Mouse (Mus musculus) forebrain, embryonic 12.5 days (tissue): ENCODE results near the gene Trak1. TPM values are rescaled to one million over a fixed set of nuclear protein-coding genes. Genes with fewer than 3 reads are reported as not detected.

ENCODE experiments used
- ATAC-seq: fragments of 200-750 bp; cut with Nextera tagmentation; 2 replicates; pipeline ENCODE4 v1.8.0; 2017; ENCODE audit warnings: moderate TSS enrichment; ENCODE audit not compliant: low FRiP score
- H3K27ac ChIP-seq: fragments of 300-500 bp; sonication (generic); 2 replicates; pipeline ENCODE4 v1.5.1; 2016; ENCODE audit warnings: mild to moderate bottlenecking
- H3K27me3 ChIP-seq: fragments of 300-500 bp; sonication (generic); 2 replicates; pipeline ENCODE4 v1.6.1; 2016; ENCODE audit warnings: mild to moderate bottlenecking
- H3K36me3 ChIP-seq: fragments of 300-500 bp; sonication (generic); replicated peaks from 2 replicates; pipeline ENCODE4 v1.6.1; 2016; ENCODE audit warnings: mild to moderate bottlenecking
- H3K4me1 ChIP-seq: fragments of 300-500 bp; sonication (generic); 2 replicates; pipeline ENCODE4 v1.6.1; 2016
- H3K4me2 ChIP-seq: fragments of 300-500 bp; sonication (generic); 2 replicates; pipeline ENCODE4 v1.6.1; 2016; ENCODE audit warnings: mild to moderate bottlenecking, moderate library complexity
- H3K4me3 ChIP-seq: fragments of 300-500 bp; sonication (generic); replicated peaks from 2 replicates; pipeline ENCODE4 v1.5.1; 2016; ENCODE audit warnings: mild to moderate bottlenecking
- H3K9ac ChIP-seq: fragments of 300-500 bp; sonication (generic); 2 replicates; pipeline ENCODE4 v1.6.1; 2016; ENCODE audit warnings: mild to moderate bottlenecking
- H3K9me3 ChIP-seq: fragments of 300-500 bp; sonication (generic); 2 replicates; pipeline ENCODE4 v1.6.1; 2016
- WGBS: fragments of 180-500 bp; shearing (Covaris S2); methylation state at CpG from one replicate; pipeline ENCODE4 v1.1.7; 2016; 5-methylcytosine and 5-hydroxymethylcytosine counted together
- polyA plus RNA-seq: library from polyadenylated mRNA; unstranded; fragments of >200 nt; fragmentation: Nextera tagmentation; extraction: Ambion mirVana; gene quantifications from 2 replicates; pipeline ENCODE4 v1.2.1, GENCODE M21; 2016

Trak1 gene
- polyA plus RNA-seq, 1 experiment from 2014 or later: 41.2 TPM

- no peak for ATAC-seq
- H3K36me3 ChIP-seq: no peaks in the 10 kb centered on the region
- 25% methylated on average over 15 of the region's 15 CpGs for WGBS
- H3K4me3 ChIP-seq: peak overlapping the region; percentile 92
- H3K9me3 ChIP-seq: no peaks in the 10 kb centered on the region
- H3K4me1 ChIP-seq: peaks cover 54% of the 10 kb centered on the region
- H3K27me3 ChIP-seq: peaks cover 19% of the 10 kb centered on the region; the same call in 1 of the 2 replicates
- H3K9ac ChIP-seq: peak overlapping the region; percentile 96
- H3K4me2 ChIP-seq: peak overlapping the region; percentile 87
- H3K27ac ChIP-seq: peak overlapping the region; percentile 75; the same call in 1 of the 2 replicates
Observed at GRCm38 (mm10) chr9:121298411-121299091, 1.2 kb downstream of the Trak1 start.

GRCm38 (mm10) chr9:121299223-121299755, 2.0 kb downstream of the Trak1 start:
- H3K4me2 ChIP-seq: peak overlapping the region; percentile 87
- H3K4me1 ChIP-seq: peaks cover 61% of the 10 kb centered on the region

GRCm38 (mm10) chr9:121299976-121300570, 2.8 kb downstream of the Trak1 start:
- Histone ChIP-seq H3K27ac (peak overlapping the region; percentile 48), H3K4me3 (peak overlapping the region; percentile 92), H3K9me3 (no peaks in the 10 kb centered on the region), H3K36me3 (no peaks in the 10 kb centered on the region), H3K9ac (peak overlapping the region; percentile 96), H3K4me2 (peak overlapping the region; percentile 87), H3K27me3 (peaks cover 15% of the 10 kb centered on the region; the same call in 1 of the 2 replicates), H3K4me1 (peaks cover 68% of the 10 kb centered on the region)
- no peak for ATAC-seq
- WGBS: 13% methylated on average over 19 of the region's 19 CpGs

More at GRCm38 (mm10) chr9:121299223-121299755, 2.0 kb downstream of the Trak1 start:
- 39% methylated on average over 9 of the region's 9 CpGs for WGBS
- H3K36me3 ChIP-seq: no peaks in the 10 kb centered on the region
- peak overlapping the region; percentile 92 for H3K4me3 ChIP-seq
- no peak for ATAC-seq
- peaks cover 19% of the 10 kb centered on the region; the same call in 1 of the 2 replicates for H3K27me3 ChIP-seq
- H3K9me3 ChIP-seq: no peaks in the 10 kb centered on the region
- H3K9ac ChIP-seq: peak overlapping the region; percentile 96
- peak overlapping the region; percentile 48; the same call in 1 of the 2 replicates for H3K27ac ChIP-seq

GRCm38 (mm10) chr9:121301041-121301920, 4.0 kb downstream of the Trak1 start:
- ATAC-seq: no peak
- Histone ChIP-seq H3K27me3 (peaks cover 6% of the 10 kb centered on the region; the same call in 1 of the 2 replicates), H3K9me3 (no peaks in the 10 kb centered on the region), H3K4me3 (no peak overlapping the region; the same call in 1 of the 2 replicates), H3K9ac (no peak overlapping the region; the same call in 1 of the 2 replicates), H3K27ac (0 out of 2 replicates have a peak overlapping the region, but pooled peaks have one; percentile 36), H3K36me3 (no peaks in the 10 kb centered on the region), H3K4me2 (peak overlapping the region; percentile 87; the same call in 1 of the 2 replicates), H3K4me1 (peaks cover 72% of the 10 kb centered on the region)
- 75% methylated on average over 22 of the region's 22 CpGs for WGBS

- WGBS: 84% methylated on average over 7 of the region's 8 CpGs
Observed at GRCm38 (mm10) chr9:121302543-121302942, 5.2 kb downstream of the Trak1 start.

GRCm38 (mm10) chr9:121303086-121303485, 5.8 kb downstream of the Trak1 start:
- peaks cover 71% of the 10 kb centered on the region for H3K4me1 ChIP-seq
- no peaks in the 10 kb centered on the region for H3K27me3 ChIP-seq
- H3K9ac ChIP-seq: peak overlapping the region; percentile 26; the same call in 1 of the 2 replicates
- H3K27ac ChIP-seq: peak overlapping the region; percentile 83
- WGBS: 49% methylated on average over 6 of the region's 6 CpGs
- no peaks in the 10 kb centered on the region for H3K36me3 ChIP-seq
- no peaks in the 10 kb centered on the region for H3K9me3 ChIP-seq
- no peak for ATAC-seq
- H3K4me3 ChIP-seq: no peak overlapping the region
- peak overlapping the region; percentile 45 for H3K4me2 ChIP-seq

More at GRCm38 (mm10) chr9:121302543-121302942, 5.2 kb downstream of the Trak1 start:
- no peaks in the 10 kb centered on the region for H3K36me3 ChIP-seq
- no peak overlapping the region for H3K4me2 ChIP-seq
- H3K4me1 ChIP-seq: peaks cover 72% of the 10 kb centered on the region
- no peak overlapping the region for H3K4me3 ChIP-seq
- no peak for ATAC-seq
- no peak overlapping the region for H3K9ac ChIP-seq
- no peaks in the 10 kb centered on the region for H3K9me3 ChIP-seq
- H3K27me3 ChIP-seq: no peaks in the 10 kb centered on the region
- H3K27ac ChIP-seq: peak overlapping the region; percentile 83; the same call in 1 of the 2 replicates

- Histone ChIP-seq H3K9me3 (no peaks in the 10 kb centered on the region), H3K4me3 (0 out of 2 replicates have a peak overlapping the region, but pooled peaks have one; percentile 1), H3K27ac (peak overlapping the region; percentile 83), H3K4me1 (peaks cover 64% of the 10 kb centered on the region), H3K9ac (peak overlapping the region; percentile 26), H3K4me2 (peak overlapping the region; percentile 45), H3K27me3 (no peaks in the 10 kb centered on the region), H3K36me3 (no peaks in the 10 kb centered on the region)
- ATAC-seq: peak; percentile 61
- 9% methylated on average over 9 of the region's 9 CpGs for WGBS
Observed at GRCm38 (mm10) chr9:121303748-121304147, 6.4 kb downstream of the Trak1 start.

GRCm38 (mm10) chr9:121304520-121304919, 7.2 kb downstream of the Trak1 start:
- peaks cover 62% of the 10 kb centered on the region for H3K4me1 ChIP-seq
- ATAC-seq: peak; percentile 15; the same call in 1 of the 2 replicates
- H3K27ac ChIP-seq: peak overlapping the region; percentile 83
- WGBS: 44% methylated on average over 10 of the region's 10 CpGs
- H3K9ac ChIP-seq: no peak overlapping the region
- no peaks in the 10 kb centered on the region for H3K9me3 ChIP-seq
- no peaks in the 10 kb centered on the region for H3K36me3 ChIP-seq
- no peak overlapping the region for H3K4me2 ChIP-seq
- H3K4me3 ChIP-seq: no peak overlapping the region
- no peaks in the 10 kb centered on the region for H3K27me3 ChIP-seq

GRCm38 (mm10) chr9:121305456-121305855, 8.2 kb downstream of the Trak1 start:
- Histone ChIP-seq H3K9me3 (no peaks in the 10 kb centered on the region), H3K27me3 (no peaks in the 10 kb centered on the region), H3K36me3 (no peaks in the 10 kb centered on the region), H3K4me1 (peaks cover 61% of the 10 kb centered on the region), H3K9ac (no peak overlapping the region), H3K4me2 (no peak overlapping the region), H3K27ac (no peak overlapping the region), H3K4me3 (no peak overlapping the region)
- 97% methylated on average over 4 of the region's 4 CpGs for WGBS
- ATAC-seq: no peak

- Histone ChIP-seq H3K4me3 (no peak overlapping the region), H3K36me3 (no peaks in the 10 kb centered on the region), H3K9me3 (no peaks in the 10 kb centered on the region), H3K4me1 (peaks cover 66% of the 10 kb centered on the region), H3K27me3 (no peaks in the 10 kb centered on the region), H3K4me2 (no peak overlapping the region), H3K27ac (peak overlapping the region; percentile 56; the same call in 1 of the 2 replicates), H3K9ac (no peak overlapping the region)
- no peak for ATAC-seq
- WGBS: 34% methylated on average over 4 of the region's 4 CpGs
Observed at GRCm38 (mm10) chr9:121309287-121309686, 12.0 kb downstream of the Trak1 start.

- Histone ChIP-seq H3K4me2 (no peak overlapping the region), H3K27ac (peak overlapping the region; percentile 98), H3K27me3 (no peaks in the 10 kb centered on the region), H3K36me3 (no peaks in the 10 kb centered on the region), H3K4me3 (no peak overlapping the region), H3K4me1 (peaks cover 72% of the 10 kb centered on the region), H3K9ac (0 out of 2 replicates have a peak overlapping the region, but pooled peaks have one; percentile 22), H3K9me3 (no peaks in the 10 kb centered on the region)
- ATAC-seq: no peak
- WGBS: 55% methylated on average over 7 of the region's 7 CpGs
Observed at GRCm38 (mm10) chr9:121310501-121310900, 13.2 kb downstream of the Trak1 start.
